Mouse (Mus musculus): ENCODE measurements around the gene Cebpz. TPM values are rescaled to one million over a fixed set of nuclear protein-coding genes. Genes with fewer than 3 reads are reported as not detected.

Gene Cebpz
- 23.0 and 27.2 TPM in 2 replicates for polyA plus RNA-seq (2012; ENCODE audit: insufficient read depth, insufficient read length, missing spikeins)

DNA sequence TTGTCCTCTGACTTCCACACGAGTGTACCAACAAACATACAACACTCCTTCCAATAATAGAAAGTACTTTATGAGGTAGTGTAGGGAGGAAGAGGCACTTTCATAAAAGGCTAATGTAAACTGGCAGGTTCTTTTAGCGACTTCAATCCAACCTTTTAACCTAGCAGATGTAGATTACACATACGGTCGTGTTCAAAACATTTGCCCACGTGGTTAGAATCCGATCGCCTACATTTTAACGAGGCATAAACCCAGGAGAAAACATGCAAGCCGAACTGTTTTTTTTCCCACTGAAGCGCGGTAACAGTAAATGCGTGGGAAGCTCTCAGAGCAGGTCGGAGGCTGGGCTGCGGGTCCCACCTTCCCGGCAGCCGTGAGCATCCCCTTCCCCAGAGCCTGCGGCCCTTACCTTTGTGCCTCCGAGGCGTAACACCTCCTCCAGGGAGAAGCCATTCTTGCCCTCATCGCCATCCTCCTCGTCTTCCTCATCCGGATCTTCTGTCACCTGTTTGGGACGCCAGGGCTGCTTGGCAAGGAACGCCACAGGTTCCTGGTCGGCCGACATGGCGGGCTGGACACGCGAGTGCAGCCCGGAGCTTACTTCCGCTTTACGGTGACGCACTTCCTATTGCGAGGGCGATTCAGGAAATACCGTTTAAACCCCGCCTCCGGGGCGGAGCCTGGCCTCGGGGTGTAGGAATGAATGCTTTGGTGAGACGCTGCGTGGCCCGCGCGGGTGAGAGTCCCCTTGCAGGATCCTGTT is at the start of gene Cebpz, which contains the start of gene Ndufaf7:
Cebpz (minus strand) TSS at position 601 of the 763 bp plus-strand sequence.
Ndufaf7 (plus strand) TSS at position 671 of the 763 bp plus-strand sequence.
- peak within 1 kb of the TSS; percentile 41 for H3K27ac ChIP-seq (replicated peaks; ENCODE audit: low read depth, low read length)
- H3K4me1 ChIP-seq (ENCODE audit: control insufficient read depth, insufficient read depth, insufficient read length, low read length): peaks cover 3% of the 10 kb centered on the region; the same call in 1 of the 2 replicates
- peak within 1 kb of the TSS; percentile 90 for H3K4me3 ChIP-seq (ENCODE audit: insufficient read depth, low read depth, low read length)

DNA sequence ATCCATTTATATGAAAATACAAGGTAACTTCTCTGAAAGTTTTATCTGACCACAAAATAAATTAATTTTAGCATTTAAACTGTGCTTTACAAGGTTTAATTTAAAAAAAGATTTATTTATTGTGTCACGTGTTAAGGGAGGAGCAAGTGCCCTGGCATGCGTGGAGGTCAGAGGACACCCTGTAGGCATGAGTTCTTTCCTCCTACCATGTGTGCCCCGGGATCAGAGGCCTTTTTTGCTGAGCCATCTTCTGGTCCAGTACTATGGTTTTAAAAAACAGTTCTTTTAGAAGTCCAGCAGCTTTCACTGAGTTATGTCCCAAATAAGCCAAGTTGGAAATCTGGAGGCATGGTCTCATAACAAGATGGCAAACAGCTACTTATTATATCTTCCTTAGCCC is 46.9 kb upstream of the Cebpz start:
- Histone ChIP-seq H3K27ac (replicated peaks; ENCODE audit: low read depth, low read length) (no peak overlapping the region), H3K4me1 (ENCODE audit: control insufficient read depth, insufficient read depth, insufficient read length, low read length) (no peaks in the 10 kb centered on the region), H3K4me3 (ENCODE audit: insufficient read depth, low read depth, low read length) (no peak overlapping the region)

DNA sequence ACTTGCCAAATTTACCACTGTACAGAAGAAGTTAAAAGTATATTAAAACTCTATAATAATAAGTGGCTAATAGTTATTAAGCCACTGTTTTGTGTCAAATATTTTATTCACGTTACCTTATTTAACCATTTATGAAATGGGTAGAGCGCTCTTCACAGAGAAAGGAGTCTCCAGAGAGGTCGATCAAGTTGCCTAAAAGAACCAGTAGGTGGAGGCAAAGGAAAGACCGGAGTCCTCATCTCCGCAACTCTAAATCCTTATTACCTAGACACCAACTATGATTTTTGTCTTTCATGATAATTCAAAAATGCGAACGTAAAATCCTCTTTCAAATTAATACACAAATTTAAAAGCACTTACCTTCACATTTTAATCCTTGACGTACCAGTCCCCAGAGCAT is 46.3 kb upstream of the Cebpz start:
- Histone ChIP-seq H3K4me3 (ENCODE audit: insufficient read depth, low read depth, low read length) (no peak overlapping the region), H3K27ac (replicated peaks; ENCODE audit: low read depth, low read length) (no peak overlapping the region), H3K4me1 (ENCODE audit: control insufficient read depth, insufficient read depth, insufficient read length, low read length) (no peaks in the 10 kb centered on the region)

DNA sequence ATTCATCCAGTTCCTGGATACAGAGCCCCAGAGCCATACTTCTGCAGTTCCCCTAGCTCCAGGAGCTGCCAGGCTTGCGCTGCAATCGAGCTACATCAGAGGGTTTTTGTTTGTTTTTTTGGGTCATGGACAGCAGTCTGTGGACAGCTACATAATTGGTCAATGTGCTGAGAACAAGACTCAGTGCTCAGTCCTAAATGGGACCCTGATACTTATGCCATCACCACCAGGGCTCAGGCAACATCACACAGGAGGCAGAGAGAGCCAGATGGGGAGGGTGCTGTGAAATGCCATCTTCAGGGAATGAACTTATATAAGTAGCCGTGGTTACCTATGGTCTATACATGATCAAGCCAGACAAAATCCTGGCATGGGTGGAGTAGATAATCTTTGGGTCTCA is 31.6 kb upstream of the Cebpz start:
- no peaks in the 10 kb centered on the region for H3K4me1 ChIP-seq (ENCODE audit: control insufficient read depth, insufficient read depth, insufficient read length, low read length)
- H3K4me3 ChIP-seq (ENCODE audit: insufficient read depth, low read depth, low read length): no peak overlapping the region
- no peak overlapping the region for H3K27ac ChIP-seq (replicated peaks; ENCODE audit: low read depth, low read length)

DNA sequence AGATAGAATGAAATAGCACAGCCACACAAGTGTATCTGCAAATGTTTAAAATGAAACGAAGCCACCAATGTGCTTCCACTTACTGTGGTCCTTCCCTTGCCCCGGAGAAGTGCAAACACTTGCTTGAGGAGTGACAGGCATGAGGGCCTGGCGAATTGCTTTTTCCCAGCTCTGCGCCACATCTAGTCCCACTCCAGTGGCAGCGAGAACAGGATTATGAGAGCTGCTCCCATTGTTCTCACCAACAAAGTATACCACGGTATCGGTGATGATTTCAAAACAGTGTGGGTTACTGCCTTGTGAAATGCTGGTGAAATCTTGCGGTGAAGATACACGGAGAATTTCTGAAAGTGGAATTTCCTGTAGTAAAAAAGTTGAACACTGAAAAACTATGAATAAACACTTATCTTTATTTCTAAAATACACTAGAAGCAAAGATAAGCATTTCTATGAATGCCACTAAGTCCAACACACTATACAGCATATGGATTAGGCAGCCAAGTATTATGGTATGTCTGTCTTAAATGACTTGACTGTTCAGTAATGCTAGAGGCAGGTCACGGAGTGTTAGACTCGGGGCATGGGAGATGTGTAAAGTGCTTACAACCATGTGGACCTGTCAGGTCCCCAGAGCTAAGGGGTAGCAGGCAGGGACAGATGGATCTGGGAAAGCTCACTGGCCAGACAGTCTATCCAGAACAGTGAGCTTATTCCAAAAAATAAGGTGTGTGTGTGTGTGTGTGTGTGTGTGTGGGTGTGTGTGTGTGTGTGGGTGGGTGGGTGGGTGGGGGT is 29.4 kb upstream of the Cebpz start:
- H3K4me1 ChIP-seq (ENCODE audit: control insufficient read depth, insufficient read depth, insufficient read length, low read length): no peaks in the 10 kb centered on the region
- H3K27ac ChIP-seq (replicated peaks; ENCODE audit: low read depth, low read length): no peak overlapping the region
- no peak overlapping the region for H3K4me3 ChIP-seq (ENCODE audit: insufficient read depth, low read depth, low read length)

- Histone ChIP-seq H3K4me1 (ENCODE audit: control insufficient read depth, insufficient read depth, insufficient read length, low read length) (no peaks in the 10 kb centered on the region), H3K27ac (replicated peaks; ENCODE audit: low read depth, low read length) (no peak overlapping the region), H3K4me3 (ENCODE audit: insufficient read depth, low read depth, low read length) (no peak overlapping the region)
Observed at GRCm38 (mm10) chr17:78964387-78964786, 27.5 kb upstream of the Cebpz start.

DNA sequence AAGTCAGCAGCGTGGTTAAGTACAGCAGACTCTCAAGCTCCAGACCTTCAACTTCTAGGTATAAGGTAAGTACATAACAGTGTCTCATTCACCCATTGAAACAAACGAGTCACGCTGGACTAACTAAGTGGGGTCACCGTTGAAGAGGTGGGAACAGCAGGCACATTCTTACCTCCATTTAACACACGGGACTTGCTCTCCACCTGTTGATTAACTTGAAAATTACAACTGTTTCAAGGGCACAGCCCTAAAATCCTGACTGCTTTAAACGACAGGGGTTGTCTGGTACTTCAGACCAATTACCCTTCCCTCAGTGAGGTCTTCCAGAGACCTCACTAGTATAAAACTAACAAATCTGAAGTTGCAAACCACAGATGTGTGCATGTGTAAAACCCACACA is 22.6 kb upstream of the Cebpz start:
- Histone ChIP-seq H3K27ac (replicated peaks; ENCODE audit: low read depth, low read length) (no peak overlapping the region), H3K4me1 (ENCODE audit: control insufficient read depth, insufficient read depth, insufficient read length, low read length) (no peaks in the 10 kb centered on the region), H3K4me3 (ENCODE audit: insufficient read depth, low read depth, low read length) (no peak overlapping the region)

GRCm38 (mm10) chr17:78953240-78953639 is 16.4 kb upstream of the Cebpz start:
- no peaks in the 10 kb centered on the region for H3K4me1 ChIP-seq (ENCODE audit: control insufficient read depth, insufficient read depth, insufficient read length, low read length)
- no peak overlapping the region for H3K4me3 ChIP-seq (ENCODE audit: insufficient read depth, low read depth, low read length)
- H3K27ac ChIP-seq (replicated peaks; ENCODE audit: low read depth, low read length): no peak overlapping the region

- no peaks in the 10 kb centered on the region for H3K4me1 ChIP-seq (ENCODE audit: control insufficient read depth, insufficient read depth, insufficient read length, low read length)
- no peak overlapping the region for H3K4me3 ChIP-seq (ENCODE audit: insufficient read depth, low read depth, low read length)
- H3K27ac ChIP-seq (replicated peaks; ENCODE audit: low read depth, low read length): no peak overlapping the region
Observed at GRCm38 (mm10) chr17:78952070-78952469, 15.2 kb upstream of the Cebpz start.

DNA sequence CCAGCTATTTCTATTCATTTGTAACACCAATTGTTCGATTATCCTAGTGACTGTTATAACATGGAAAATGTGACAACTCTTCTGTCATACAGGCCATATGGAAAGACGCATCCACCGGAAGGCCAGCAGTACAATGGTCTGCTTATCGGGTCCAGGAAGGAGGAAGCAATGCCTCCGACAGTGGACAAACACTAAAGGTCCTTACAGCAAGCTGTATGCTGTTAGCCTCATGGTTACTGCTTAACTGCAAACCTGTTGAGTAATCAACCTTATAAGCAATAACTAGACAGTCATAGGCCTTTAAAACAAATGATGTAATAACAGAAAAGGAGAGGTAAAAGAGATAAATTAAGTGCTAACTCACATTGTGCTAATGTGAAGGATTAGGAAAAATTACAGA is 14.4 kb upstream of the Cebpz start:
- Histone ChIP-seq H3K27ac (replicated peaks; ENCODE audit: low read depth, low read length) (no peak overlapping the region), H3K4me3 (ENCODE audit: insufficient read depth, low read depth, low read length) (no peak overlapping the region), H3K4me1 (ENCODE audit: control insufficient read depth, insufficient read depth, insufficient read length, low read length) (no peaks in the 10 kb centered on the region)

- Histone ChIP-seq H3K4me1 (ENCODE audit: control insufficient read depth, insufficient read depth, insufficient read length, low read length) (no peaks in the 10 kb centered on the region), H3K4me3 (ENCODE audit: insufficient read depth, low read depth, low read length) (no peak overlapping the region), H3K27ac (replicated peaks; ENCODE audit: low read depth, low read length) (no peak overlapping the region)
Observed at GRCm38 (mm10) chr17:78942579-78942978, 5.7 kb upstream of the Cebpz start.

GRCm38 (mm10) chr17:78938927-78939326 is 2.1 kb upstream of the Cebpz start:
- no peak overlapping the region for H3K27ac ChIP-seq (replicated peaks; ENCODE audit: low read depth, low read length)
- no peak overlapping the region for H3K4me3 ChIP-seq (ENCODE audit: insufficient read depth, low read depth, low read length)
- H3K4me1 ChIP-seq (ENCODE audit: control insufficient read depth, insufficient read depth, insufficient read length, low read length): peaks cover 3% of the 10 kb centered on the region; the same call in 1 of the 2 replicates

DNA sequence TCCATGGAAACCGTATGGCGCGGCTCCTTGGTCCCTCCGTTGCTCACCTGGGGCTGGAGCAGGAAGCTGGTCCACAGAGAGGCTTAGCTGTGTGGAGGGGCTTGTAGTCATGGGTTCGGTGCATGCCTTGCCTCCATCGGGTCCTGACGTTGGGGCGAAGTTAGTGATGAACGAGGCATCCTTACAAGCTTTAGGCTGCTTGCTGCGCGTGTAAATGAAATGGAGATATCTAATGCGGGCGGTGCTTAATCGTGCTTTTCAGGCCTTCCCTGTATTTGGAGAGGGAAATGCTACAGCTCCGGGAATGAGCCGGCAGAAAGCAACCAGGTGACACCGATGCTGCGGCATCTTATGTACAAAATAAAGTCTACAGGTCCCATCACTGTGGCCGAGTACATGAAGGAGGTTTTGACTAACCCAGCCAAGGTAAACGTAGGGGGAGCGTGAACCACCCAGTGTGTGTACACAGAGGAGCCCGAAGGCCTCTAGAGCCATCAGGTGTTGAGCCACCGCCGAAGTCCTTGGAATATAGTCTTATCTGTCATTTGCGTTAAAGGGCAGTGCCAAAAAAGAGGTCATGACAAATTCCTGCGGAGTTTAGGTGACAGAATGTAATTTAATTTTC is 475 bp upstream of the Cebpz start:
- Histone ChIP-seq H3K4me3 (ENCODE audit: insufficient read depth, low read depth, low read length) (peak overlapping the region; percentile 83), H3K27ac (replicated peaks; ENCODE audit: low read depth, low read length) (no peak overlapping the region), H3K4me1 (ENCODE audit: control insufficient read depth, insufficient read depth, insufficient read length, low read length) (peaks cover 3% of the 10 kb centered on the region; the same call in 1 of the 2 replicates)

- H3K27ac ChIP-seq (replicated peaks; ENCODE audit: low read depth, low read length): no peak overlapping the region
- H3K4me3 ChIP-seq (ENCODE audit: insufficient read depth, low read depth, low read length): peak overlapping the region; percentile 90
- H3K4me1 ChIP-seq (ENCODE audit: control insufficient read depth, insufficient read depth, insufficient read length, low read length): peaks cover 3% of the 10 kb centered on the region; the same call in 1 of the 2 replicates
Observed at GRCm38 (mm10) chr17:78935857-78936256, 1.0 kb downstream of the Cebpz start.

DNA sequence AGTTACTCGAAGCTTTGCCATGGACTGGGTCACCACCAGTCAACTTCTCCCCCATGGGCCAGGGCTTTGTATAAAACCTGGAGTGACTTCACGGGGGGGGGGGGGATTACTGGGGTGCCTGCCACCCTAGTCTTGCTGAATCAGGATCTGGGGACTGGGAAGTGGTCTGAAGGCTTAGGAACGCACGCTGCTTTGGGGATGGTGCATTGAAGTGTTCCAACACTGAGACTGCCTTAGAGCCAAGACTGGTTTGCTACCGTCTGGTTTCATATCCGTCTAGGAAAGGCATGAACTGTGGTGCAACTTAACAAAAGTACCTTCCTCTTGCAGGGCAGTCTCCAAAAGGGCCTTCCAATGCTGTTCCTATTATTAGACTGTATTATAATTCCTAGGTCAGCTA is 19.2 kb downstream of the Cebpz start:
- Histone ChIP-seq H3K4me3 (ENCODE audit: insufficient read depth, low read depth, low read length) (no peak overlapping the region), H3K4me1 (ENCODE audit: control insufficient read depth, insufficient read depth, insufficient read length, low read length) (peaks cover 3% of the 10 kb centered on the region; the same call in 1 of the 2 replicates), H3K27ac (replicated peaks; ENCODE audit: low read depth, low read length) (no peak overlapping the region)

All from brown adipose tissue, adult 24 weeks (tissue).